Mouse (Mus musculus) lung, postnatal 4 days (tissue): ENCODE measurements around the gene Gmpr.

Experiments
- DNase-seq, 2 experiments: peaks; one replicate each; pipeline ENCODE4 v3.0.0; 2021

Gmpr gene

DNA sequence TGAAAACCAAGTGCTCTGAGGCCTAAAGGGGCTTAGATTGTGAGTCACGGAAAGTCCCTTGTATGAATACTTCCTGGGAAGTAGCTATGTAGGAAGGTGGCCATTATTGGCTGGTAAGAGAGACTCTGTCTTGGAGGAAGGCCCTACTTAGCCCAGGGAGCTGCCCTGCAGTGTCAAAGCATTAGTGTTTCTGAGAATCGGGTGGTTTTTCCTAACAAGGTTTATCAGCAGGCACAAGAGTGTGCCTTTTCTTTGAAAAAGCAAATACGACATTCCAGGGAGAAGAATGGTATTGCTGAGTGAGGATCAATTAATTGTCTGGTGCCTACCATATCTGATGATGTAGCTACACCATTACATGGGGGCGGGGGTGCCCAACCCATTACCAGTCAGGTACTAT, 39.7 kb downstream of the Gmpr start:
- DNase-seq: no peak

GRCm38 (mm10) chr13:45547549-45547948, 40.3 kb downstream of the Gmpr start:
- DNase-seq: no peak

GRCm38 (mm10) chr13:45553674-45554073, 46.4 kb downstream of the Gmpr start:
- DNase-seq: no peak

DNA sequence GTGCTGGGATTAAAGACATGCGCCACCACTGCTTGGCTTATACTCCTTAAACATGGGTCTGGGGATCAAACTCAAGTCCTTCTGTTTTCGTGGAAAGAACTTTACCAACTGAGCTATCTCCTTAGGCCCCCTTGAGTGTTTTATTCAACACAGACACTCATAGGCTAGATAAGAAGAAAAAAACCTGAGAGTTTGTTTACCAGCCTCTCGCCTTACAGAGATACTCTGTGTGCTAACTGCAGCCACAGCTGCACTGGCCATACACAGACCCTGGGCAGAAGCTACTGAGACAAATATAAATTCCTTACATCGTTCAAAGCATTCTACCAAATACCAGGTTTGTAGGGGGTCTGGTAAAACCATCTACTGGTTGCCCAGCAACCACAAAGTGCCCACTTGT, 51.1 kb downstream of the Gmpr start:
- DNase-seq: no peak

GRCm38 (mm10) chr13:45559258-45559657, 52.0 kb downstream of the Gmpr start:
- DNase-seq: no peak

DNA sequence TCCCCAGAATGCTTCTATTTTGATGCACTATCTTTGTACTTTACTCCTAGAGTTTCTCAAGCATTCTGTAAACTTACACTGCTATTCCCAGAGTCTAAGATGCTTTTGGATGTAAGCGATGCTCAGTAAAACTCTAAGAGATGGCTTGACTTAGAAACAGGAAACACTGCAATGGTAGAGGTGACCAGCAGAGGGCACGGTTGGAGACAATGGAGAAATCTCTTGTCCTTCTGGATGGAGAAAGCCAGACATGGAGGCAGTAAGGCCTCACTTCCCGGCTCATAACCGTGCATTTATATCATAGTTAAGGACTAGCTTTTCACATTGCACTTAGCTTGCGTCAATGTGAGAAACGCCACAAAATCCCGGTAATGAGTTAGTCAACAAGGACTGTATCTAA, 53.3 kb downstream of the Gmpr start:
- no peak for DNase-seq

- DNase-seq: no peak
Observed at GRCm38 (mm10) chr13:45562011-45562410, 54.8 kb downstream of the Gmpr start.

- DNase-seq: no peak
Observed at GRCm38 (mm10) chr13:45564946-45565345, 57.7 kb downstream of the Gmpr start.

DNA sequence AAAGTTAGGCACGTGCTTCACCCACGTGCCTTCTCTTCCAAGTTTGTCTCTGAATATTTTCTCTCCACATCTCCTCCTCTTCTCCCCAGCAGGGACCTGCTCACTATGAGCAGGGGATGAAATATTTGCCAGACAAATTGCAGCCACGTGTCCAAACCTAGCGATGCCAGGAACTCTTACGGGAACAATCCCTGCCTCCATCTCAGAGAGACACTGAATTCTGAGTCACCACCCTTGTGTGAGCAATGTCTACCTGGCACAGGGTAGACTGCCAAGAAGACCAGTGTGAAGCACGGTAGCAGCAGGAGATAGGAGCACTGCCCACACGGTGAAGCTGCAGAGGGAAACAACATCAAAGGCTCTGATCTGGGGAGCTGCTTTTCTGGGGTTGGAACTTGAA, 62.7 kb downstream of the Gmpr start:
- DNase-seq: no peak

DNA sequence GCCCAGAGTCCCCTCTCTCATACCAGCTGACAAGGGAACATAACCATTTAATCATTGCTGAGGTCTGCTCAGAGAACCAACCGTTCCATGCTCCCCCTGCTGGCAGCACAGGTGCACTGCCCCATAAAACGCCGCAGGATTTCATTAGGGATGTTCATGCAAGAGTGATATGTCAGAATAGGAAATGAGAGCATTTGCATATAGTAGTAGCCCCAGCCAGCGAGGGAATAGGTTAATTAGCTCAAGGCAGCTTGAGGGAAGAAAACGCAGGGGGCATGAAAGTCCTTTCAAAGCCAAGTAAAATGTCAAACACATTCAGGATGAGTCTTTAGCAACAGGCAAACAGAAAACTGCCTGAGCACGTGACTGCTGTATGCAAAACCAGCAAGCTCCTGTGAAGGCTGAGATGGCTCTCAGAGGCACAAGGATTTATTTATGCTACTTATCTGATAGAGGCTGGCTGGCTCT, 64.6 kb downstream of the Gmpr start:
- peak; percentile 66 to 84 for DNase-seq

- DNase-seq: peak; percentile 49 to 66
Observed at GRCm38 (mm10) chr13:45572768-45573167, 65.5 kb downstream of the Gmpr start.

DNA sequence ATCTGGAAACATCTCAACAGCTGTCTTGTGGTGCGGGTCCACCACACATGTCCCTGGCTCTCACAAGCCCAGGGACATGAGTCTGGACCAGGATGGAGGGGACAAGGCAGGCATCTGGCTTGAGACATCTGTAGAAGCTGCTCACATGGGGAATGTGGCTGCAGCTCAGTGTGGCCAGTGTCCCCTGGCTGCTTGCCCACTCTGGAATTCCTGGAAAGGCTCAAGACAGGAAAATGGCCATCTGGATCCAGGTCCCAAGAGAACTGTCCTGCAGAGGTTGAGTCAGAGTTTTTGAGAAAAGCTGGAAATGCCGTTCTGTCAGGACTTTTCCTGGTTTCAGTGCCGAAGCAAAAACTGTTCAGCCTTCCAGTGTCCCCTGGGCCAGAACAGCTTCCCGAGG, 68.9 kb downstream of the Gmpr start:
- DNase-seq: peak; percentile 64 to 79

GRCm38 (mm10) chr13:45577366-45577765, 70.1 kb downstream of the Gmpr start:
- DNase-seq: no peak

DNA sequence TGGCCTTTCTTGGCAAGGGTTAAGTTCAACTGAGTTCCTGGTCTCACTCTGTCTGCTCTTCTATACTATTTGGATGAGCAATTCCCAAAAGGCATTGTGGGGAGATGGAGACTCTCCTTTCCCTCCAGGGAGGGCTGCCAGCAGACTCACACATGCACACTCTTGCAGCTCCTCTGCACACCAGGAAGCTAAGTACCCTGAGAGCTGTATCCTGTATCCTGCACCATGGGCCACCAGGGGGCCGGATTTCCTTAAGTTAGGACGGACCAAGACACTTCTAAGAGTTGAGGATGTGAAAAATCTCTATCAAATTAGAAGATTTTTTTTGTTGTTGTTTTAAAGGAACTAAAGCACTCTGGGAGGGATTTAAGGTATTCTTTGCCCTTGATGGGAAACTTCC, 70.5 kb downstream of the Gmpr start:
- peak; percentile 51 to 66 for DNase-seq

DNA sequence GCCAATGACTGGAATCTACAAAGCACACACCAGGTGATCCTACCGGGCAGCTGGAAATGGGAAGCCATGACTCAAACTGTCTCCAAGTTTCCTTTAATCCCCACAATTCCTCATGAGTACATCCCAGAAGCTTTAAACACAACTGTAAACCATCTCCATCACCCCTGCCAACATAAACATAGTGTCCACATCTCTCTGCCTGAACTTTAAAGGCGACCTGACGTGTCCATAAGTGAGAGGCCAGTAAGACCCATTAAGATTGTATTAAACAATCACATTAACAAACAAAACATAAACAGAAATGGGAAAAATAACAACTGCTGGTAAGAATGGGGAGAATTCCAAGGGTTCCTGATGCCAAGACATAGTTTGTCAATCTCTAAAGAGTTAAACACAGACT, 72.5 kb downstream of the Gmpr start:
- no peak for DNase-seq

DNA sequence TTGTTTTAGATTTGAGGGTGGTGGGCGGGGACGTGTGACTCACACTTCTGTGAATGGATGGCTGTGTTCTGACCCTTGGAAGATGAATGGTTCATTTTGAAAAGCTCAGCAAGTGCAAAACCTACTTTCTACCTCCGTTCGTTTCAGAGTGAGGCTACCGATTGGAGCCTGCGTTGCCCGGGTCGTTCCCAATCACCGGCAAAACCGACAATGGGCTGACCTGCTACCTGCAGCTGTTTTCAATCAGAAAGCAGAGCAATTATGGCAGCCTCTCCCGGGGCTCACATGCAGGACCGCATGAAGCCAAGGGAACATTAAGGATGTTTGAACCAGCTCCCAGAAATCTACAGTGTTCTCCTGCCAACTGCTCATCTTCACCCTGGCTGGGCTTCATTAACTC, 75.0 kb downstream of the Gmpr start:
- no peak for DNase-seq

DNA sequence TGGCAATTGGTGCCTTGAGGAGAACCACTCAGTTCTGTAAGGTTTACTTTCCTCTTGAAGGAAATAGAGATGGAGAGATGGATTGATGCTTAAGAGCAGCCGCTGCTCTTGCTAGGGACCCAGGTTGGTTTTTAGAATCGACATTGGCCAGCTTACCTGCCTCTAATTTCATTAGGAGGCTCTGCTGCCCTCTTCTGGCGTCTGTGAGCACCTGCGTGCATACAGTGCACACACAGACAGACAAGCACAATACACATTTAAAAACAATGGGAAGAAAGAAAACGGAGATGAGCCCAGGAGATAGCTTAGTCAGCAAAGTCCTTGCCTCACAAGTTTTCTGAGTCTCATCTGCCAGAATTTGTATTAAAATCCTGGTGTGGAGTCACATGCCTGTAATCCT, 75.8 kb downstream of the Gmpr start:
- DNase-seq: no peak

DNA sequence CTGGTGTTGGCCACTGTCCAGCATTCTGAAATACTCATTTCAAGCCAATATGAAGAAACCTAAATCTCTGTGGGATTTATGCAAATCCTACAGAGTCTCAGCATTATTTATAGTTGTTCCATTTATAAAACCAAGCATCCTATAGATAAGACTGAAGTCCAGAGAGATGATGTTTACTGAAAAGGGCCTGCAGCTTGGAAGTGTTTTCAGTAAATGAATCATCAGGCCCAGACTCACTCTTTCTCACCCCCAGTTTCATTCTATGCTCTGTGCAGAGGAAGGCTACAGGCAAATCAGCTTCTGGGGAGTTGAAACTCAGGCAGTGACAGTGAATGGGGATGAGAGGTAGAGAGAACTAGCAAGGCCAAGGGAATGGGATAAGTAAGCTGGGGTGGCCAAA, 83.7 kb downstream of the Gmpr start:
- DNase-seq: no peak

- DNase-seq: no peak
Observed at GRCm38 (mm10) chr13:45593914-45594313, 86.7 kb downstream of the Gmpr start.

GRCm38 (mm10) chr13:45595416-45595815, 88.2 kb downstream of the Gmpr start:
- no peak for DNase-seq

- DNase-seq: no peak
Observed at GRCm38 (mm10) chr13:45599831-45600230, 92.6 kb downstream of the Gmpr start.

- no peak for DNase-seq
Observed at GRCm38 (mm10) chr13:45600443-45600842, 93.2 kb downstream of the Gmpr start.
